In genomic region chrX:153505954-153506353, GRCm38 (mm10) we compare ENCODE assay signal across 10 mouse cellular contexts. TPM values are rescaled to one million over a fixed set of nuclear protein-coding genes. Genes with fewer than 3 reads are reported as not detected.
DNase-seq lines count a peak whose midpoint lies in the region; ATAC-seq lines count a peak whose summit lies in the region.
"Had no signal": no experiment of that assay in that cellular context is flagged by ENCODE, and none has a peak within 500 bp of the region (broad histone marks: within the 10 kb centered on the region; RNA-seq: fewer than 3 reads in every experiment).

No protein-coding gene starts in this region.

- H3K4me1 ChIP-seq in forebrain, embryonic 10.5 days = peaks cover 23% of the 10 kb centered on the region
- H3K4me1 ChIP-seq in forebrain, embryonic 16.5 days (replicated peaks; ENCODE audit: control insufficient read depth, insufficient read depth, low read length) = 0 out of 2 replicates have a peak, but pooled peaks cover 3% of the 10 kb centered on the region
- peaks cover 13% of the 10 kb centered on the region for H3K4me1 ChIP-seq in midbrain, embryonic 10.5 days
- peaks cover 10% of the 10 kb centered on the region for H3K4me1 ChIP-seq in midbrain, embryonic 13.5 days (replicated peaks)
- H3K4me1 ChIP-seq: limb, embryonic 15.5 days had no signal

- no peak overlapping the region for H3K4me2 ChIP-seq in forebrain, embryonic 16.5 days (ENCODE audit: low read length)
- no peak overlapping the region for H3K4me2 ChIP-seq in midbrain, embryonic 13.5 days (replicated peaks)
- H3K4me2 ChIP-seq: limb, embryonic 15.5 days had no signal

- no peaks in the 10 kb centered on the region for H3K27me3 ChIP-seq in forebrain, embryonic 10.5 days (ENCODE audit: poor library complexity, severe bottlenecking)
- no peaks in the 10 kb centered on the region for H3K27me3 ChIP-seq in forebrain, embryonic 16.5 days (replicated peaks; ENCODE audit: control insufficient read depth, insufficient read depth, low read length)
- H3K27me3 ChIP-seq in midbrain, embryonic 10.5 days (ENCODE audit: low read depth, poor library complexity, severe bottlenecking) = no peaks in the 10 kb centered on the region
- H3K27me3 ChIP-seq in midbrain, embryonic 13.5 days = no peaks in the 10 kb centered on the region
- H3K27me3 ChIP-seq: limb, embryonic 15.5 days had no signal

- DNase-seq in forebrain, embryonic 10.5 days (ENCODE audit: extremely low spot score, low spot score) = peak; percentile 21
- peak; percentile 34 for DNase-seq in midbrain, embryonic 10.5 days (ENCODE audit: low spot score)
- DNase-seq in adrenal gland, postnatal 36 days = peak; percentile 33 to 66
- peak; percentile 50 to 58 for DNase-seq in heart, postnatal 14 days
- DNase-seq in layer of hippocampus, postnatal 36 days = no peak

- H3K36me3 ChIP-seq in forebrain, embryonic 10.5 days (replicated peaks) = no peaks in the 10 kb centered on the region
- no peaks in the 10 kb centered on the region for H3K36me3 ChIP-seq in forebrain, embryonic 16.5 days (ENCODE audit: control insufficient read depth, insufficient read depth)
- no peaks in the 10 kb centered on the region for H3K36me3 ChIP-seq in midbrain, embryonic 10.5 days
- H3K36me3 ChIP-seq in midbrain, embryonic 13.5 days = no peaks in the 10 kb centered on the region
- H3K36me3 ChIP-seq: limb, embryonic 15.5 days had no signal

- intact Hi-C loops in heart, postnatal 14 days (cut with DNase I) = loop anchor here (5.0 to 10.0 kb wide), 2 partner anchors 119 to 219 kb away; partner anchors contain the start of gene Nbdy

- H3K27ac ChIP-seq in forebrain, embryonic 10.5 days = no peak overlapping the region
- no peak overlapping the region for H3K27ac ChIP-seq in forebrain, embryonic 16.5 days (ENCODE audit: low read length)
- H3K27ac ChIP-seq in midbrain, embryonic 10.5 days (replicated peaks) = no peak overlapping the region
- no peak overlapping the region for H3K27ac ChIP-seq in midbrain, embryonic 13.5 days
- H3K27ac ChIP-seq: limb, embryonic 15.5 days had no signal

- WGBS in forebrain, embryonic 10.5 days = 51% methylated on average over 9 of the region's 9 CpGs
- WGBS in forebrain, embryonic 16.5 days = 48% methylated on average over 9 of the region's 9 CpGs
- 46% methylated on average over 9 of the region's 9 CpGs for WGBS in midbrain, embryonic 10.5 days
- WGBS in midbrain, embryonic 13.5 days = 44% methylated on average over 9 of the region's 9 CpGs

- no peak overlapping the region for H3K9ac ChIP-seq in forebrain, embryonic 16.5 days (replicated peaks; ENCODE audit: low read depth, low read length)
- no peak overlapping the region for H3K9ac ChIP-seq in midbrain, embryonic 13.5 days (replicated peaks)
- H3K9ac ChIP-seq: limb, embryonic 15.5 days had no signal

- H3K9me3 ChIP-seq in forebrain, embryonic 10.5 days = no peaks in the 10 kb centered on the region
- no peaks in the 10 kb centered on the region for H3K9me3 ChIP-seq in forebrain, embryonic 16.5 days (ENCODE audit: control insufficient read depth, low read length)
- H3K9me3 ChIP-seq in midbrain, embryonic 10.5 days (replicated peaks) = no peaks in the 10 kb centered on the region
- H3K9me3 ChIP-seq in midbrain, embryonic 13.5 days = no peaks in the 10 kb centered on the region
- H3K9me3 ChIP-seq: limb, embryonic 15.5 days had no signal

- ATAC-seq in forebrain, embryonic 16.5 days = no peak
- ATAC-seq in midbrain, embryonic 13.5 days = no peak
- ATAC-seq in megakaryocyte-erythroid progenitor cell, adult 5-6 weeks (replicated peaks; ENCODE audit: low FRiP score, low TSS enrichment, poor library complexity, severe bottlenecking) = peak; percentile 77

- H3K4me3 ChIP-seq in forebrain, embryonic 10.5 days = no peak overlapping the region
- no peak overlapping the region for H3K4me3 ChIP-seq in forebrain, embryonic 16.5 days (replicated peaks; ENCODE audit: low read length)
- H3K4me3 ChIP-seq in midbrain, embryonic 10.5 days = no peak overlapping the region
- H3K4me3 ChIP-seq in midbrain, embryonic 13.5 days (replicated peaks) = no peak overlapping the region
- H3K4me3 ChIP-seq: limb, embryonic 15.5 days had no signal

RNA-seq across cellular contexts. Expression of gene Ubqln2, which starts 7.9 kb away (rescaled TPM):
- polyA plus RNA-seq in forebrain, embryonic 10.5 days (2016; fragmentation: Nextera tagmentation; extraction: Ambion mirVana) = 35.5 and 36.3 TPM in 2 replicates
- 45.2 and 45.7 TPM in 2 replicates for polyA plus RNA-seq in forebrain, embryonic 16.5 days (2015; fragmentation: Nextera tagmentation; extraction: Ambion mirVana)
- polyA plus RNA-seq in midbrain, embryonic 10.5 days (2016; fragmentation: Nextera tagmentation; extraction: Ambion mirVana) = 32.9 and 37.5 TPM in 2 replicates
- 57.5 and 59.3 TPM in 2 replicates for polyA plus RNA-seq in midbrain, embryonic 13.5 days (2015; fragmentation: Nextera tagmentation; extraction: Ambion mirVana)
- total RNA-seq in adrenal gland, postnatal 36 days (2021) = 10 to 100 TPM; 56.4 to 74.8 TPM
- total RNA-seq in heart, postnatal 14 days (2021) = 10 to 100 TPM; 25.4 to 26.1 TPM
- 18.7 and 20.5 TPM in 2 replicates for total RNA-seq in megakaryocyte-erythroid progenitor cell, adult 5-6 weeks (2014; fragmentation: Nextera tagmentation)
- total RNA-seq in megakaryocyte-erythroid progenitor cell, adult 5-6 weeks (2017) = 4.9 and 7.0 TPM in 2 replicates
- 100 to 1,000 TPM; 232 to 242 TPM for total RNA-seq in layer of hippocampus, postnatal 36 days (2021)

RNA-seq across cellular contexts. Expression of gene Cypt3, which starts 52.4 kb away (rescaled TPM):
- polyA plus RNA-seq in forebrain, embryonic 10.5 days (2016; fragmentation: Nextera tagmentation; extraction: Ambion mirVana) = 0.22 TPM in 1 of 2 replicates, not detected in the other
- not detected in 2 replicates for polyA plus RNA-seq in forebrain, embryonic 16.5 days (2015; fragmentation: Nextera tagmentation; extraction: Ambion mirVana)
- 0.19 and 0.21 TPM in 2 replicates for polyA plus RNA-seq in midbrain, embryonic 10.5 days (2016; fragmentation: Nextera tagmentation; extraction: Ambion mirVana)
- not detected in 2 replicates for polyA plus RNA-seq in midbrain, embryonic 13.5 days (2015; fragmentation: Nextera tagmentation; extraction: Ambion mirVana)
- not detected for total RNA-seq in adrenal gland, postnatal 36 days (2021)
- not detected for total RNA-seq in heart, postnatal 14 days (2021)
- total RNA-seq in megakaryocyte-erythroid progenitor cell, adult 5-6 weeks (2014; fragmentation: Nextera tagmentation) = not detected in 2 replicates
- not detected in 2 replicates for total RNA-seq in megakaryocyte-erythroid progenitor cell, adult 5-6 weeks (2017)
- not detected for total RNA-seq in layer of hippocampus, postnatal 36 days (2021)
- polyA plus RNA-seq: frontal cortex, adult 2 months; limb, embryonic 15.5 days had no signal

Comparison
In these comparisons a context has a peak if more than half of its experiments do, and no peak if none do; other contexts are left out.
1. DNase-seq: peak in forebrain, embryonic 10.5 days (single experiment), midbrain, embryonic 10.5 days (single experiment), adrenal gland, postnatal 36 days (2 of 2) and heart, postnatal 14 days (2 of 2); none in layer of hippocampus, postnatal 36 days (0 of 2).